Mouse (Mus musculus) cerebellum, adult 18-20 months (tissue): Measurements from ENCODE around the gene 1700003F12Rik.

Experiments
- DNase-seq, 2 experiments: peaks; one replicate each; pipeline ENCODE4 v3.0.0; 2021

1700003F12Rik gene

DNA sequence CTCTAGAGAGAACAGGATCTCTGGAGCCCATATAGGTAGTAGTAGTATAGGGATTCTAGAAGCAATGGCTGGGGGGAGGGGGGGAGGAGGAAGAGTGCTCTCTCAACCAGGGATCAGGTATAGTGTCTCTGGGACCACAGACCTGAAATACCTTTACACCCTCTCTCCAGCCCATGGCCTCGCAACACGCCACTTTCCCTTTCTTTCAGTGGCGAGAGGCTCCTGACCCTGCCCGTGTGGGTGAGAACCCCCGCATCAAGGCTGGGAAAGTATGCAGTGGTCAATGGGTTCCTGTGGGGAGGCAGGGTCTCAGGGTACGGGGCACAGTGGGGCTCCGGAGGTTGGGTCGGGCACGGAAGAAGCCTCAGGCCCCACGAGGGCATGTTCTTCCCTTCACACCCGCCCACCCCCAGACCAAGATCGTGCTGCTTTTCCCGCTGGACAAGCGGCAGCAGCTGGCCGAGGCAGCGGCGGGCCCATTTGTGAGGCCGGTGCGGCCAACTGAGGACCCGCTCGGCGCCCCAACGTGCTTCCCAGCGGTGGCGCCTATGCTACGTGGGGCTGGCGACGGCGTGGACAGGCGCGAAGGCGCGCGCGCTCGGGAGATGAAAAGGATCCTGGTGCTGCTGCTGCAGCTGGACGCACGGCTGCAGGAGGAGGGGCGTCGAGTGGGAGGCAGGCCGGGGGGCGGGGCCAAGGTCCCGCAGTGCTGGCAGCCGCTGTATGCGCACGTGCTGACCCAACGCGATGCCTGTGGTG, 2.4 kb downstream of the 1700003F12Rik start:
- DNase-seq = no peak

DNA sequence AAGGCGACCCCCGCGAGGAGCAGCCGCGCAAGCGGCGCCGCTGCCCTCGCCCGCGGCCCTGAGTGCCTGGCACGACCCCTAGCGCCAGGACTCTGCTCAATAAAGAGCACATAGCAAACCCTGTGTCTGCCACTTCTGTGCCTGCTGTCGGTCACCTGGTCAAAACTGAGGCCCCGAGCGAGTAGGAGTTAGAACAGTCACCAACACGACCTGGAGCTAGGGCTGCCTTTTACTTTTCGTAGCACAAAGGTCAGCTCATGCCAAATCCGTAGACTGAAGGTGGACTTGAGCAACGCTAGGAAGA, 3.0 kb downstream of the 1700003F12Rik start:
- no peak for DNase-seq

DNA sequence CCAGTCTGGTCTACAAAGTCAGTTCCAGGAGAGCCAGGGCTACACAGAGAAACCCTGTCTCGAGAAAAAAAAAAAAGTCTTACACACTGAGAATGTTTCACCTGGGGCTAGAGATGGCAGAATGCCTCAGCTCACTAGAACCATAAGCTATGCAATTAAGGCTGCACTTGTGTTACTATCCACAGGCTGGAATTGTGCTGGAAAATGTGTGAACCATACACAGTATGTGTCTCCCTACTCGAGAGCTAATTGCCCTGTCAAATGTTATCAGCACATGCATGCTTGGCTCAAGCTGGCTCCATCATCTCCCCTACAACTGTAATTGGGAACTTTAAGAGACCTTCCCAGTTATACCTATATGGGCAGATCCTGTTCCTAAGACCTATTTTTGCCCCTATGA, 4.1 kb downstream of the 1700003F12Rik start:
- no peak for DNase-seq

DNA sequence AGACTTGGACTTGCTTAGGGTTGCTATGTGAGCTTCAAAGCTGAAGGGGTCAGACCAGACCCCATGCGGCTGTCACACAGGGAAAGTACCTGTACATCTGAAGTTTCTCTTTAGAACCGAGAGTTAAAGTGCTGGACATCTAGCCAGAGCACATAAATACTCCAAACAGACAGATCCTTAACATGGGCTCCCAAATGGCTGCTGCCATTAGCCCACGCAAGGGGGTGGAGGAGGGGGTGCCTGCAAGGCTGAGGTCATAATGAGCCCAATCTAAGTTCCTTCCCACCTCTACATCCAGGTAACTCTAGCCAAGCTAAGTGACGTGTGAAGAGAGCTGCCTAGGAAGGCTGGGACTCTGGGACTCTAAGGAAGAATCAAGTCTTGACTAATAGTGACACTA, 4.6 kb downstream of the 1700003F12Rik start, which contains the start of gene Actl10:
Gene Actl10 (plus strand): TSS at position 301 of the 400 bp plus-strand sequence.
- DNase-seq = peak in 1 of 2 experiments; percentile 13

DNA sequence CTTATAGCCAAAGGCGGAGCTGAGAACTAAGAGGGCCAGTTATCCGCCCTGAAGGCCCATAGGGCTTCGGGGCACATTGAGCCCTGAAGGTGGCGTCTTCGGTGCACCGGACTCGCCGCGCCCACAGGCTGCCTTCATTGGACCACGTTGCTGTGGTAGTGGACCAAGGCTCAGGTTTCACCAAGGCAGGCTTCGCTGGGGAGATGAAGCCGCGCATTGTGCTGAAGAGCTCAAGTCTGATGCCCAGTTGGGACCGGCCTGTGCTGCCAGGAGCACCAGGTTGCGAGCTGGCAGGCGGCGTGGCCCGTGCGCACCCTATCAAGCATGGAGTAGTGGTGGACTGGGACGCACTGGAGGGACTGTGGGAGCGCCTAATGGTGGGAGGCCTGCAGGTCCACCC, 5.0 kb downstream of the 1700003F12Rik start:
- DNase-seq = peak in 1 of 2 experiments; percentile 53

DNA sequence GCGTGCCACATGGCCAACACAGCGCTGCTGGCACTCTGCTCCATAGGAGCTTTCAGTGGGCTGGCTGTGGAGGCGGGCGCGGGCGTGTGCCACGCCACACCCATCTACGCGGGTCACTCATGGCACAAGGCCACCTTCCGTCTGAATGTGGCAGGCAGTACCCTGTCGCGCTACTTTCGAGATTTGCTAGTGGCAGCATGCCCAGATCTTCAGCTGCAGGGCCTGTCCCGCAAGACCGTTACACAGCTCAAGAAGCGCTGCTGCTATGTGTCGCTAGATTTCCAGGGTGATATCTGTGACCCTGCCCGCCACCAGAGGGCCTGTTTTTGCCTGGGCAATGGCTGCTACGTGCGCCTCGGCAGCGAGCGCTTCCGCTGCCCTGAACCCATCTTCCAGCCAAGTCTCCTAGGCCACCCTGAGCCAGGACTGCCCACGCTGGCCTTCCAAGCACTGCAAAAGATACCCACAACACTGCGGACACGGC, 5.6 kb downstream of the 1700003F12Rik start:
- DNase-seq = peak; percentile 83 to 85

DNA sequence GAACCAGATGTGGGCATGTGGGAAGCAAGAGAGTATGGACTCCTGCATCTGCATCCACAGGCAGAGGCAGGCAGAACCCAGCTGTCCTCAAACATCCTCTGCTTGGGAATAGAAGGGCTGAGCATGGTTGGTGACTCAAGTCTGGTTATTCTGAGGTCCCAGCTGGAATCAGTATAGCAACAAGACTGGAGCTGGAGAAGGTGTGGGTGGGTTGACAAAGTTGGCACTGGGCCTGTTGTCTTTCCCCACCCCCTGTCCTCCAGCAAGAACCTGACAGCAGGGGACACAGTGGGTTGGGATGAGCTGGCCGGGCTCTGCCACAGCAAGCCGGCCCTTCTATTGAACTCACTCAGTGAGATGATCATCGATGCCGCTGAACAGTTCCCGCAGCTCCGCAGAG, 8.3 kb downstream of the 1700003F12Rik start:
- DNase-seq = no peak

DNA sequence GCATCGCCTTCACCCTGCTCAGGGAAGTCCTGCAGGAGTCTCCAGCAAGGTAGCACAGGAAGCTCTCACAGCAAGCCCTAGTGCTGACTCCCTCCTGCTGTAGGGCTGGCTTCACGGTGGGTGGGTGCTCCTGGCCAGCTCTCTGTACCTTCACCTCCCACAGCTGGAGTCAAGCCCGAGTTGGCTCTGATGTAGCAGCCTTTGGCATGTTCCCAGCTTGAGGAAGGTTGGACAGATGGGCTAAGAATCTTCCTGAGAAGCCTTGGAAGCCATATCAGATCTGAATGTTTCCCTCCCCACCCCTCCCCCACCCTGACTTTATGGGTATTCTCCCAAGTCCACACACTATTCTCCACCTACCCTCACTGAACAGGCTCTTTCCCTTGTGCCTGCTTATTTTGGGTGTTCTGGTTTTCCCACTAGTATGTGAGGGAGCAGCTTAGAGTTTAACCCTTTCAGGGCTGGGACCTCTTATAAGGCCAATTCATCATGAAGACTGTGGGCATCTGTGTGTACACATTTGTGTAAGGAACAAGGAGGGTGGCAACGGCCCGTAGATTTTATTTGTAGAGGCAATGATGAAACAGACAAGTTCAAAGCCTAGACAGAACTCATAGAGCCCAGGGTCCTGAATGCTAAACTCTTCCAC, 10.4 kb downstream of the 1700003F12Rik start:
- DNase-seq = no peak

DNA sequence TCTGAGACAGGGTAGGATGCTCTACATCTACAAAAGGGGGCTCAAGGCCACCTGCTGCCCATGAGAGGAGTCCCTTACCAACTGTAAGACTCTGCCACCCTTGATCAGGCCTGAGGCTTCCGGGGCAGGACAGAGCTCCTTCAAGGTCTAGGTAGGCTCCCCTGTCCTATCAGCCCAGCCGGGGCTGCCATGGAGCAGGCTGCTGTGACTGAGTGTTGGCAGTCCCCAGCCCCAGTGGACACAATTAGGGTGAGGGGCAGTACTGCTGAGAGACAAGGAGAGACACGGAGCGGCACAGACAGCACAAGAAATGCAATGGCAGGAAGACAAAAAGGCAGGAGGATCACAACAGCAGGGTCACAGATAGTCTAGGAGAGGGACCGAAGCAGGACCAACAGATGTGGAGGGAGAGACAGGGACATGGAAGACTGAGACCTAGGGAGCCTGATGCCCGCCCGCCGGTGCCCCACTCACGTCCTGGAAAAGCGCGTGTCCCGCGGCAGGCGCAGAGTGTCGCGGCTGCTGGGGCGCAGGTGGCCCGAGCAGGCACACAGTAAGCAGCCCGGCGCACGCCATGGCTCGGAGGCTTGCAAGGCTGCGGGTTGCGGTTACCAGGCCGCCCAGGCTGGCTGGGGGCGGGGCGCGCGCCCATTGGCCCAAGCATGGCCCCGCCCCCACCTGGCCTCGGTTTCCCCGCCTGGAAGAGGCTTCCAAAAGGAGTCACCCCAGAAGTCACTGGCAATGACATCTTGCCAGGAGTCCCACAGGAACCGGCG, 11.6 kb downstream of the 1700003F12Rik start, which contains the start of gene Necab3:
Gene Necab3 (minus strand): TSS at position 627 of the 776 bp plus-strand sequence.
- DNase-seq = peak; percentile 59 to 78

DNA sequence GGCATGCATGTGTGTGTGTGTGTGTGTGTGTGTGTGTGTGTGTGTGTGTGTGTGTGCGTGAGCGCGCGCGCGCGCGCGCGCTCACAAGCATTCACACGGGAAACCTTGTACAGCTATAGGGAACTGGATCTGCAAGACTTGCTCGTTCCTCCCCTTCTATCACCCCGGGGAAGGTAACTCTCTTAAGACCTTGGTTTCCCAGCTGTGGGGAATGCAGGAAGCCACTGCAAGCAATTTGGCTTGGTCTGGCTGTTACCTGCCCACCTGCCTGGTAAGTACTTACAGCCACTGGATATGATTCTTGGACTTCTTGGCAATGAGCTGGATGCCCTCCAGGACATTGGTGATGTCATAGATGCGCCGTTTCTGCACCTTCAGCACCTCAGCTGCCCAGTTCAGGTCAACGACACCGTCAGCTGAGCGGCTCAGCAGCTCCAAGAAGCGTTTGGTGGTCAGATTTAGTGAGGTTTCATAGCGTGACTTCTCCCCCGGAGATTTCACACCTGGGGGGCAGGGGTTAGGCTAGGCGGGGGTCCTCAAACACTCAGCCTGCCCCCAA, 16.8 kb downstream of the 1700003F12Rik start:
- DNase-seq = no peak

DNA sequence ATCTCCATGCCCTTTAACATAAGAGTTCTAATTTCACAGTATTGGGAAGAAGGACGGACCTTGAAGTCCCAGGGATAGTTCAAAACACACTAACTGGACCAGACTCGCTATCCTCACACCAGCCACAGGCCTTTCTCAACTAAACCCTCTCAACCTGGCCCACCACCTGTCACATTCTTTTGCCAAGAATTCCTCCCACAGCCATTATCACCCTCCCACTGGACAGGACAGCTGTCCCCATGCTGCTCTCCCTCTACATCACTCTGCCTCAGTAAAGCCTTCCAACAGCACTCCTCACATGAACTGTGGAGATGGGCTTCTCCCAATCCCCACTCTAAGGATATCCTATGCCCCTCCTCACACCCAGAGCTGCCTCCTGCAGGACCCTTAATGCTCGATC, 18.7 kb downstream of the 1700003F12Rik start:
- peak; percentile 83 to 90 for DNase-seq

DNA sequence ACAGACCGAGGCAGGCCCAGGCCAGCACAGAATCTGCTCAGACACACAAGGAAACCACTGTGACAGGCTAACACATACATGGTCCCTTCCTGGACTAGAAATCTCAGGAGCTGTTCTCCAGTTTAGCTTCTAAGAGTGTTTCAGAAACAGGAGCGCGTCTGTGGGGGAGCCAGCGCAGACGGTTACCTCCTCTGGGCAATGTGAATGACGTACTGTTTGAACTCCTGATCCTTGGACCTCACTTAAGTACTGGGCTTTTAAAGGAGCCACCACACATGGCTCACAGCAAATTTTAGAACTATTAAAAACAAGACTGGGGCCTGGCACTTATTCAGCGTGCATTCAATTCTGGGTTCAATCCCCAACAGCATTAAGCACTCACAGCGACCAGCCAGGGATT, 19.8 kb downstream of the 1700003F12Rik start:
- DNase-seq = no peak

DNA sequence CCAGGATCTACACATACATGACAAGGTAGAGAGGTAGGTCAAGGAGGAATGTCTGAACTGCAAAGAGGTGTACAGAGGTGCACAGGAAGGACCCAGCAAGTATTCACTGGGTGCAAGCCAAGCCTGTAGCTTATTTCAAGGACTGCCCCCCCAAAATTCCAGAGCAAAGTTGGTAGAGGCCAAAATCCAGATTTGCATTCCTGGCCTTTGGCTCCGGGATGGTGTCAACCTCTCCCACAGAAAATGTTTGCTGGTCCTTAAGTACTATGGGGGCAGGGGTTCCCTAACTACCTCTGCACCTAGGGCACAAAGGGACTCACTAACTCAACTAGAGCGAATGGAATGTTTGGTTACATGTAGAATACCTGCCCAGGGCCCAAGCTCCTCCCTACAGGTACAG, 20.9 kb downstream of the 1700003F12Rik start:
- no peak for DNase-seq

DNA sequence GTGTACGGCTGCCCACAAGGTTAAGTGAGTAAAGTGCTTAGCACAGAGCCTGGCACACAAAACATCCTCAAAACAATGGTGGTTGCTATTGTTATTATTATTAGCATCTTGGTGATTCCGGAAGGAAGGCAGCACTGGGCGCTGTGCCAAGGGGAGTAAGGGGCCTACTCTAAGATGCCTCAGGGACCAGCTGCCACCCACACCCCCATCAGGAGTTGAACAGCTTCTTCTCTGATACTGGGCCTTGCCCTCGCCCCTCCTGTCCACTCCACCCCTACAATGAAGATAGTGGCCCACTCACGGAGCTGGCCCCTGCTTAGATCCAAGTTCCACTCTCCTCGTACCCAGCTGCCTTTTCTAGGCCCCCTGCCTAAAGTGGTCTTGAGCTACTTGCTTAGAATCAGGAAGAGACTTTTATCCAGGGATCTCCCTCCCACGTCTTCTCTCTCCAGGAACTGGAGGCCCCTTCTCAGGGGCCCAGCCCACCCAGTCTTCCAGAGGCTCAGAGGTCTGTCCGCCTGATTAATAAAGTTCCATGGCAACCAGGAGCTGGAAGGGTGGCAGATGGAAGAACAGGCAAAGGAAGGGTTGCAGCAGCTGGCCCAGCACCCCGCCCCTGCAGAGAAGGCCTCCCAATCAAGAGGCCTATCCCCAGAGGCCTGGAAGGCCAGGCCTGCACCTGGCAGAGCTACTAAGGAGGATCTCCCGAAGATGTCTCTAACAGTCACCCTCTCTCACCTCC, 21.6 kb downstream of the 1700003F12Rik start:
- no peak for DNase-seq

DNA sequence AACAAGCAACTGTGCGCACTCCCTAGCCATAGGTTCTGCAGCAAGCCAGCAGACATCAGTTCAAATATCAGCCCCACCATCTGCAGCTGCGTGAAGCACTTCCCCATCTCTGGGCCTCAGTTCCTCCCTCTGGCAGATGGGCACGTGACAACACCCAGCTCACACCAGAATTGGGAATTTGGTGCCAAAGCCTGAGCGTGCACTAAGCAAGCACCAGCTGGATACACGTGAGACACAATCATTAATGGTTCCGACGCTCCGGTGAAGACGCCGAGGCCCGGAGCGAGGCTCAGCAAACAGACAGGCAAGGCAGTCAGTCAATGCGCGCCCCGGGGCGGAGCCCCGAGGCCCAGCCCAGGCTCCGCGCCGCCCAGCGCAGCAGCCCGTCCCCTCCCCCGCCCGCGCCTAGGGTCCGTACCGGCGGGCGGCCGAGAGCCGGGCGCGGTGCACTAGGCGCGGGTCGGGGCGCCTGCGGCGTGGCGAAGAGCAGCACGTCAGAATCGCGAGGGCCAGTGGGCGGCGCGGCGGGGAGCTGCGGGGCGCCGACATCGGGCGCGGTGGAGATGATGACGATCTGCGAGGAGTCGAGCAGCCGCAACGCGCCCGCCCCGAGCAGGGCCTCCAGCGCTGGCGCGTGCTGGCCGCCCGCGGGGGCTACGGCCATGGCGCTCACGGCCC, 22.3 kb downstream of the 1700003F12Rik start:
- peak in 1 of 2 experiments; percentile 39 for DNase-seq

DNA sequence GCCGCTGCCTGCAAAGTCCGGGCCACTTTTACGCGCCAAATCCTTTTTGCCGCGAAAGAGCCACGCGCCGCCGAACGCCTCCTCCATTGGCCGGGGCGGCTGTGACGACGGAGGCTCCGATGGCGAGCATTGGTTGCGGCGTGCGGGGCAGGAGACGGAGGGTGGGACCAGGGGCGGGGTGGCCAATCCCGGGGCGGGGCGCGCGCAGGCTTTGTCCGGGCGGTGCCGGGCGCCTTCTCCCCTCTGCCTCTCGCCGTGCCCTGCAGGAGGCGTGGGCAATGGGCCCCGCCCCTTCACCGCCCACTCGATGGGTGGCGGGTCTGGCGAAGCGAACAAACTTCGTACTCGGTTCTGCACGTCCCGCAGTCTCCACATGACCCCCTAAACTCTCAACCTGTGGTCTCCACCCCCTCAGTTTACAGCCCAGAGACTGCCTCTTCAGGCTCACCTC, 23.0 kb downstream of the 1700003F12Rik start, which contains the start of gene E2f1:
Gene E2f1 (minus strand): TSS at position 57 of the 451 bp plus-strand sequence.
- peak; percentile 93 to 96 for DNase-seq

DNA sequence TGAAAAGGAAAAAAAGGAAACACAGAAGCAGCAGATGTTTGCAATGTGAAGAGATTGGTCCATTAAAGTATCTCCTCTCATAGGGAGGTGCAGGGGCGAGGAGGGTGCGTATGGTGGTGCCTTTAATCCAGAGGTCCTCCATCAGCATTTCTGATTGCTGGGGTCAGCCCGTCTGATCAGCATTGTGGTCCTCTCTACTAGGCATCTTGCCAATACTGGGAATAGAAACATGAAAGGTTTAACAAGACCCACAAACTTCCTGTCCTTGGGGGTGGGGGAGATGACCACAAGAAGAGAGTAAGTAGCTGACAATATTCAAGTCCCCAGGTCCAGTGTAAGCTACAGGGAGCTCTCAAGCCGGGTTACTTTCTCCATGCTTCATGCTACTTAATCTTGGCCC, 23.8 kb downstream of the 1700003F12Rik start:
- DNase-seq = no peak

DNA sequence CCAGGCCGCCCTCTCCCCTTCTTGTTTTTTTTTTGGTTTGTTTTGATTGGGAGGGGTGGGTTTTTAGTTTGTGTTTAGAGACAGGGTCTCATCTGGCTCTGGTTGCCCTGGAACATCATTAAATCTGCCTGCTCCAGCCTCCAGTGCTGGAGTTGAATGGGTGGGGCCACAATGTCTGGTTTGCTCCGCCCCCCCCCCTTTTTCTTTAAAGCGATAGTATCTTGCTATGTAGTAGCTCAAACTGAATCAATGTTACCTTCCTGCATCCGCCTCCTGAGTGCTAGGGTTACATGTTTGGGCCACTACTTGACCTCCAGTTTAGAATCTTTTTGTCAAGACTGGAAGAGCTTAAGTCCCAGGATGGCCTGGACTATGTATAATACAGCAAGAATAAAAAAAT, 24.4 kb downstream of the 1700003F12Rik start:
- DNase-seq = no peak

DNA sequence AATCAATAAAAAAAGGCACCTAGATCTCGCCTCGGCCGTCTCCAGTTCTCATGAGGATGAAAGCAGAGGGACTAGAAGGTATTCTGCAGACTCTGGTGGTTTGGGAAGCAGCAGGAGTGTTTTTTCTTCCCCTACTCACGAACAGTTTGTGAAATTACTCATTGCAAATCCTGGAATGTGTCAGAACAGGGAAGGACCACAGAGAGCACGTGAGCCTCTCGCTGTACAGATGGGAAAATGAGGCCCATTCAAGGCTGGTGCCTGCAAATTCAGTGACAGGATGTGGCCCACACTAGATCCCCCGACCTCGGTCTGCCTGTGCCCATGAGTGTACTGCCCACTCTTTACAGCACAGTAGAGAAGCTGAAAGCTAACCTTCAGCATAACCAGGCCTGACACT, 25.1 kb downstream of the 1700003F12Rik start:
- no peak for DNase-seq

DNA sequence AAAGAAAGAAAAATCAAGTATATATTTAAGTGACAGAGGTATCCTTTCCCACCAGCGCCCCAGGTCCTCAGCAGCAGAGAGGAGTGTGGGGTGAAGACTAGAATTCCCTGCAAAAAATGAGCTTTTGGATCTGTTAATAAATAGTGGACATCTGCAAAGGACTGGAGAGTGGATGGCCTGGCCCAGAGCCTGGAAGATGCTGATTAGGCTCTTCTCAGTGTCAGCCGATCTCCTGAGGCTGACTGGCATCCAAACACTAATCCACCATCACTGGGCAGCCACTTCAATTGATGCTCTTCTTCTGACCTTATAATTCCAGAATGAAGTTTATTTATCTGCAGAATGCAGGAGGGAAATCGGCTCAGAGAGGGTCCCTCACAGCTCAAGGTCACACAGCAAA, 26.1 kb downstream of the 1700003F12Rik start:
- no peak for DNase-seq

DNA sequence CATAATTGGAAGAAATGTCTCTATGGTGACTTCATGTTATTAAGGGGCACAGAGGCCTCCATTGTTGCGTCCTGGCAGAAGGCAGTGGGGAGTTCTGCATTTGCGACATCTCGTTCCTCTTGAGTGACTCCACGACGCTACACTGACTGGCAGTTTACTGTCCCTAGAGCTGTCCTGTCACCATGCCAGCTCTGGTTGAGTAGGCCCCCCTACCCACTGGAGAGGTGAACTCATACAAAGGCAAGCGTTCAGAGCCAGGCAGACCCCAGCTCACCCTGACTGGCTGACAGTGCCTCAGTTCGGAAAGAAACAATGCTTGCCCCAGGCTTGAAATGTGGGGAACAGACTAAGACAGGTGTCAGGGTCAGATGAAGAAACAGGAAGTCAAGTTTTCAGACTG, 27.4 kb downstream of the 1700003F12Rik start:
- DNase-seq = no peak
